Mouse (Mus musculus) intestine, embryonic 15.5 days (tissue): ENCODE data around the gene Rpl7l1. TPM values are rescaled to one million over a fixed set of nuclear protein-coding genes. Genes with fewer than 3 reads are reported as not detected.
"Not testable (repeated sequence)": the region's sequence is repeated elsewhere in the genome, so short reads cannot be mapped to it uniquely, and the experiment has no call there.

ENCODE experiments used
- ATAC-seq: fragments of 200-750 bp; cut with Nextera tagmentation; 2 replicates; pipeline ENCODE4 v1.8.0; 2017; ENCODE audit warnings: moderate TSS enrichment, moderate library complexity
- H3K27ac ChIP-seq: fragments of 300-500 bp; sonication (generic); 2 replicates; pipeline ENCODE4 v1.5.1; 2015; ENCODE audit warnings: mild to moderate bottlenecking, inconsistent platforms
- H3K27me3 ChIP-seq: fragments of 300-500 bp; sonication (generic); replicated peaks from 2 replicates; pipeline ENCODE4 v1.6.1; 2015; ENCODE audit warnings: inconsistent platforms
- H3K36me3 ChIP-seq: fragments of 300-500 bp; sonication (generic); 2 replicates; pipeline ENCODE4 v1.6.1; 2015; ENCODE audit warnings: inconsistent platforms
- H3K4me1 ChIP-seq: fragments of 300-500 bp; sonication (generic); replicated peaks from 2 replicates; pipeline ENCODE4 v1.6.1; 2015; ENCODE audit warnings: inconsistent platforms
- H3K4me2 ChIP-seq: fragments of 300-500 bp; sonication (generic); replicated peaks from 2 replicates; pipeline ENCODE4 v1.6.1; 2015; ENCODE audit warnings: mild to moderate bottlenecking, inconsistent platforms
- H3K4me3 ChIP-seq: fragments of 300-500 bp; sonication (generic); replicated peaks from 2 replicates; pipeline ENCODE4 v1.5.1; 2015; ENCODE audit warnings: inconsistent platforms
- H3K9ac ChIP-seq: fragments of 300-500 bp; sonication (generic); 2 replicates; pipeline ENCODE4 v1.6.1; 2015; ENCODE audit warnings: inconsistent platforms
- H3K9me3 ChIP-seq: fragments of 300-500 bp; sonication (generic); 2 replicates; pipeline ENCODE4 v1.6.1; 2016; ENCODE audit warnings: inconsistent platforms
- WGBS: fragments of 180-500 bp; shearing (Covaris S2); methylation state at CpG from one replicate; pipeline ENCODE4 v1.1.7; 2015; 5-methylcytosine and 5-hydroxymethylcytosine counted together
- polyA plus RNA-seq: library from polyadenylated mRNA; unstranded; fragments of >200 nt; fragmentation: Nextera tagmentation; extraction: Ambion mirVana; gene quantifications from 2 replicates; pipeline ENCODE4 v1.2.1, GENCODE M21; 2015

Rpl7l1 gene
- polyA plus RNA-seq, 1 experiment from 2014 or later, result 167 TPM

GRCm38 (mm10) chr17:46808376-46808775 lies 25.9 kb upstream of the Rpl7l1 start:
- H3K9me3 ChIP-seq, result no peaks in the 10 kb centered on the region
- peaks cover 20% of the 10 kb centered on the region for H3K36me3 ChIP-seq
- H3K4me1 ChIP-seq, result no peaks in the 10 kb centered on the region
- H3K4me3 ChIP-seq, result no peak overlapping the region
- ATAC-seq, result no peak
- no peak overlapping the region for H3K27ac ChIP-seq
- H3K9ac ChIP-seq, result no peak overlapping the region
- 93% methylated on average over 10 of the region's 10 CpGs for WGBS
- H3K27me3 ChIP-seq, result no peaks in the 10 kb centered on the region
- no peak overlapping the region for H3K4me2 ChIP-seq

- WGBS, result 86% methylated on average over 6 of the region's 6 CpGs
Observed at GRCm38 (mm10) chr17:46801761-46802160, 19.3 kb upstream of the Rpl7l1 start.

GRCm38 (mm10) chr17:46799680-46800079 lies 17.2 kb upstream of the Rpl7l1 start:
- Histone ChIP-seq H3K4me3 (no peak overlapping the region), H3K4me1 (no peaks in the 10 kb centered on the region)
- 75% methylated on average over 10 of the region's 10 CpGs for WGBS

More at GRCm38 (mm10) chr17:46801761-46802160, 19.3 kb upstream of the Rpl7l1 start:
- Histone ChIP-seq H3K4me1 (no peaks in the 10 kb centered on the region), H3K27me3 (no peaks in the 10 kb centered on the region), H3K27ac (no peak overlapping the region), H3K36me3 (peaks cover 14% of the 10 kb centered on the region), H3K4me3 (no peak overlapping the region), H3K4me2 (no peak overlapping the region), H3K9me3 (no peaks in the 10 kb centered on the region), H3K9ac (no peak overlapping the region)
- ATAC-seq, result no peak

GRCm38 (mm10) chr17:46797386-46797785 lies 14.9 kb upstream of the Rpl7l1 start:
- no peak overlapping the region for H3K4me2 ChIP-seq
- H3K4me1 ChIP-seq, result no peaks in the 10 kb centered on the region
- H3K9ac ChIP-seq, result no peak overlapping the region
- no peaks in the 10 kb centered on the region for H3K27me3 ChIP-seq
- no peak overlapping the region for H3K4me3 ChIP-seq
- H3K27ac ChIP-seq, result no peak overlapping the region
- ATAC-seq, result no peak
- no peaks in the 10 kb centered on the region for H3K9me3 ChIP-seq
- peaks cover 10% of the 10 kb centered on the region for H3K36me3 ChIP-seq
- WGBS, result 61% methylated on average over 4 of the region's 8 CpGs

More at GRCm38 (mm10) chr17:46799680-46800079, 17.2 kb upstream of the Rpl7l1 start:
- Histone ChIP-seq H3K9ac (no peak overlapping the region), H3K36me3 (peaks cover 10% of the 10 kb centered on the region), H3K27ac (no peak overlapping the region), H3K27me3 (no peaks in the 10 kb centered on the region), H3K4me2 (no peak overlapping the region), H3K9me3 (no peaks in the 10 kb centered on the region)
- ATAC-seq, result no peak

GRCm38 (mm10) chr17:46796743-46797142 lies 14.3 kb upstream of the Rpl7l1 start:
- ATAC-seq, result no peak
- Histone ChIP-seq H3K4me2 (no peak overlapping the region), H3K27ac (no peak overlapping the region), H3K9ac (no peak overlapping the region), H3K9me3 (no peaks in the 10 kb centered on the region), H3K4me3 (no peak overlapping the region), H3K36me3 (peaks cover 10% of the 10 kb centered on the region), H3K27me3 (no peaks in the 10 kb centered on the region), H3K4me1 (no peaks in the 10 kb centered on the region)
- WGBS, result 87% methylated on average over 4 of the region's 4 CpGs

GRCm38 (mm10) chr17:46792963-46793362 lies 10.5 kb upstream of the Rpl7l1 start:
- Histone ChIP-seq H3K9ac (no peak overlapping the region), H3K4me1 (no peaks in the 10 kb centered on the region), H3K27ac (no peak overlapping the region), H3K27me3 (no peaks in the 10 kb centered on the region), H3K4me2 (no peak overlapping the region), H3K4me3 (no peak overlapping the region), H3K36me3 (no peaks in the 10 kb centered on the region), H3K9me3 (no peaks in the 10 kb centered on the region)
- 80% methylated on average over 2 of the region's 2 CpGs for WGBS
- ATAC-seq, result no peak

- not testable (repeated sequence) for ATAC-seq, H3K9me3 ChIP-seq, H3K4me1 ChIP-seq, H3K4me2 ChIP-seq, H3K4me3 ChIP-seq, H3K9ac ChIP-seq, H3K36me3 ChIP-seq, H3K27me3 ChIP-seq, H3K27ac ChIP-seq
- 67% methylated on average over 2 of the region's 2 CpGs for WGBS
Observed at GRCm38 (mm10) chr17:46787974-46788373, 5.5 kb upstream of the Rpl7l1 start.

GRCm38 (mm10) chr17:46786952-46787351 lies 4.5 kb upstream of the Rpl7l1 start:
- Histone ChIP-seq H3K27me3 (no peaks in the 10 kb centered on the region), H3K9me3 (no peaks in the 10 kb centered on the region), H3K9ac (no peak overlapping the region), H3K4me3 (no peak overlapping the region), H3K36me3 (no peaks in the 10 kb centered on the region), H3K4me2 (no peak overlapping the region), H3K4me1 (no peaks in the 10 kb centered on the region), H3K27ac (no peak overlapping the region)
- ATAC-seq, result no peak
- WGBS, result 88% methylated on average over 5 of the region's 5 CpGs

GRCm38 (mm10) chr17:46783222-46783565 lies 722 bp upstream of the Rpl7l1 start:
- Histone ChIP-seq H3K4me2 (peak overlapping the region; percentile 62), H3K36me3 (peaks cover 21% of the 10 kb centered on the region), H3K27me3 (no peaks in the 10 kb centered on the region), H3K27ac (peak overlapping the region; percentile 44; the same call in 1 of the 2 replicates), H3K4me3 (peak overlapping the region; percentile 68), H3K9me3 (no peaks in the 10 kb centered on the region), H3K4me1 (0 out of 2 replicates have a peak, but pooled peaks cover 3% of the 10 kb centered on the region), H3K9ac (no peak overlapping the region)
- WGBS, result 81% methylated on average over 2 of the region's 2 CpGs
- no peak; the same call in 1 of the 2 replicates for ATAC-seq

GRCm38 (mm10) chr17:46781876-46782275 lies 596 bp downstream of the Rpl7l1 start:
- Histone ChIP-seq H3K27ac (peak overlapping the region; percentile 85), H3K4me3 (peak overlapping the region; percentile 68), H3K36me3 (peaks cover 32% of the 10 kb centered on the region), H3K27me3 (no peaks in the 10 kb centered on the region), H3K4me1 (0 out of 2 replicates have a peak, but pooled peaks cover 3% of the 10 kb centered on the region), H3K4me2 (peak overlapping the region; percentile 62), H3K9me3 (no peaks in the 10 kb centered on the region), H3K9ac (peak overlapping the region; percentile 68)
- WGBS, result 3% methylated on average over 11 of the region's 11 CpGs
- no peak; the same call in 1 of the 2 replicates for ATAC-seq

GRCm38 (mm10) chr17:46776087-46776486 lies 6.4 kb downstream of the Rpl7l1 start:
- no peaks in the 10 kb centered on the region for H3K27me3 ChIP-seq
- ATAC-seq, result no peak
- no peak overlapping the region for H3K9ac ChIP-seq
- WGBS, result 60% methylated on average over 3 of the region's 3 CpGs
- H3K4me1 ChIP-seq, result peaks cover 14% of the 10 kb centered on the region
- no peak overlapping the region for H3K27ac ChIP-seq
- no peak overlapping the region for H3K4me3 ChIP-seq
- H3K9me3 ChIP-seq, result no peaks in the 10 kb centered on the region
- no peak overlapping the region for H3K4me2 ChIP-seq
- H3K36me3 ChIP-seq, result peaks cover 47% of the 10 kb centered on the region

GRCm38 (mm10) chr17:46775070-46775469 lies 7.4 kb downstream of the Rpl7l1 start:
- Histone ChIP-seq H3K27me3 (no peaks in the 10 kb centered on the region), H3K27ac (no peak overlapping the region), H3K9me3 (no peaks in the 10 kb centered on the region), H3K36me3 (peaks cover 43% of the 10 kb centered on the region), H3K4me3 (no peak overlapping the region), H3K4me1 (peaks cover 13% of the 10 kb centered on the region), H3K4me2 (no peak overlapping the region), H3K9ac (no peak overlapping the region)
- ATAC-seq, result no peak
- 92% methylated on average over 9 of the region's 9 CpGs for WGBS

- no peak for ATAC-seq
- H3K9me3 ChIP-seq, result no peaks in the 10 kb centered on the region
- H3K9ac ChIP-seq, result no peak overlapping the region
- peak overlapping the region; percentile 70 for H3K4me2 ChIP-seq
- H3K27ac ChIP-seq, result no peak overlapping the region; the same call in 1 of the 2 replicates
- no peaks in the 10 kb centered on the region for H3K27me3 ChIP-seq
- 56% methylated on average over 2 of the region's 2 CpGs for whole genome bisulfite sequencing
- peaks cover 35% of the 10 kb centered on the region for H3K36me3 ChIP-seq
- H3K4me3 ChIP-seq, result peak overlapping the region; percentile 91; the same call in 1 of the 2 replicates
- H3K4me1 ChIP-seq, result peaks cover 13% of the 10 kb centered on the region
Observed at GRCm38 (mm10) chr17:46774131-46774472, 8.4 kb downstream of the Rpl7l1 start.
